Mouse (Mus musculus) ES-E14 (cell line): Measurements from ENCODE around the gene Foxd3.

Source experiments
- CHD2 ChIP-seq: IDR thresholded peaks from 2 replicates; pipeline ENCODE4 v1.6.1; 2014; ENCODE audit warnings: mild to moderate bottlenecking, low read depth, low read length, inconsistent platforms
- HCFC1 ChIP-seq: IDR thresholded peaks from 2 replicates; pipeline ENCODE4 v1.6.1; 2012; ENCODE audit warnings: low read length, inconsistent platforms, borderline replicate concordance; ENCODE audit not compliant: insufficient read depth
- MAFK ChIP-seq: IDR thresholded peaks from 2 replicates; pipeline ENCODE4 v1.6.1; 2014; ENCODE audit warnings: mild to moderate bottlenecking, low read depth, low read length, inconsistent platforms; ENCODE audit not compliant: insufficient read depth
- ZC3H11A ChIP-seq: IDR thresholded peaks from 2 replicates; pipeline ENCODE4 v1.6.1; 2012; ENCODE audit warnings: low read depth, mild to moderate bottlenecking, inconsistent platforms, low read length, borderline replicate concordance
- ZNF384 ChIP-seq: IDR thresholded peaks from 2 replicates; pipeline ENCODE4 v1.6.1; 2012; ENCODE audit warnings: low read depth, low read length, inconsistent platforms

DNA sequence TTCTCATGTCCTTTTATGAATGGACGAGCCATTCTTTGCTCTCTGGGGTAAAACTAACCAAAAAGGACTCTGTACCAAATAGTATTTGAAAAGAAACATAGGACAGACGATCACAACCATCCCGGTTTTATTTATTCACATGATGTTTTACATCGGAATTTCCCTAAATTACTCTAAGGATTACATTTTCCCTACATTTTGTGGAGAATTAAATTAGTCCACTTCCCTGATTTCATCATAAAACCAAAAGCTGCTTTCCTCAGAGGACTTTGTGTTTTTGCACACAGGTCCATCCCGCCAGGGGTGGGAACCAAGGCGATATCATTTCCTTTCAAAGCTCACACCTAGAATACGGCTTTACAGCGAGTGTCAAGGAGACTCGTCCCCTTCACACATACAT, 6.3 kb downstream of the Foxd3 start:
- TF ChIP-seq HCFC1 (no peak), ZC3H11A (no peak), MAFK (no peak), ZNF384 (no peak), CHD2 (no peak)
